Mouse (Mus musculus): ENCODE data around the gene Inpp4b.

Gene Inpp4b

GRCm38 (mm10) chr8:81731332-81731731 is 389.0 kb downstream of the Inpp4b start:
- DNase-seq (ENCODE audit: low spot score) = no peak

- no peak for DNase-seq (ENCODE audit: low spot score)
These were observed 393.3 kb downstream of the Inpp4b start for GRCm38 (mm10) chr8:81735655-81736054.

GRCm38 (mm10) chr8:81736103-81736502 is 393.7 kb downstream of the Inpp4b start:
- DNase-seq (ENCODE audit: low spot score) = no peak

GRCm38 (mm10) chr8:81742588-81742987 is 400.2 kb downstream of the Inpp4b start:
- DNase-seq (ENCODE audit: low spot score) = no peak

GRCm38 (mm10) chr8:81743040-81743439 is 400.7 kb downstream of the Inpp4b start:
- DNase-seq (ENCODE audit: low spot score) = no peak

- no peak for DNase-seq (ENCODE audit: low spot score)
These were observed 403.1 kb downstream of the Inpp4b start for GRCm38 (mm10) chr8:81745439-81745838.

- no peak for DNase-seq (ENCODE audit: low spot score)
These were observed 408.8 kb downstream of the Inpp4b start for GRCm38 (mm10) chr8:81751159-81751558.

GRCm38 (mm10) chr8:81756663-81757062 is 414.3 kb downstream of the Inpp4b start:
- no peak for DNase-seq (ENCODE audit: low spot score)

- no peak for DNase-seq (ENCODE audit: low spot score)
These were observed 415.3 kb downstream of the Inpp4b start for GRCm38 (mm10) chr8:81757580-81758144.

- DNase-seq (ENCODE audit: low spot score) = no peak
These were observed 419.1 kb downstream of the Inpp4b start for GRCm38 (mm10) chr8:81761466-81761865.

- DNase-seq (ENCODE audit: low spot score) = no peak
These were observed 423.7 kb downstream of the Inpp4b start for GRCm38 (mm10) chr8:81766033-81766432.

GRCm38 (mm10) chr8:81767411-81768312 is 425.3 kb downstream of the Inpp4b start:
- no peak for DNase-seq (ENCODE audit: low spot score)

GRCm38 (mm10) chr8:81768313-81768675 is 425.9 kb downstream of the Inpp4b start:
- DNase-seq (ENCODE audit: low spot score) = no peak

GRCm38 (mm10) chr8:81768731-81769445 is 426.5 kb downstream of the Inpp4b start:
- DNase-seq (ENCODE audit: low spot score) = no peak

- no peak for DNase-seq (ENCODE audit: low spot score)
These were observed 428.4 kb downstream of the Inpp4b start for GRCm38 (mm10) chr8:81770603-81771276.

- DNase-seq (ENCODE audit: low spot score) = no peak
These were observed 430.5 kb downstream of the Inpp4b start for GRCm38 (mm10) chr8:81772855-81773254.

- no peak for DNase-seq (ENCODE audit: low spot score)
These were observed 431.1 kb downstream of the Inpp4b start for GRCm38 (mm10) chr8:81773305-81773965.

- DNase-seq (ENCODE audit: low spot score) = no peak
These were observed 431.7 kb downstream of the Inpp4b start for GRCm38 (mm10) chr8:81774010-81774409.

GRCm38 (mm10) chr8:81774454-81774853 is 432.1 kb downstream of the Inpp4b start:
- DNase-seq (ENCODE audit: low spot score) = no peak

GRCm38 (mm10) chr8:81776516-81777237 is 434.3 kb downstream of the Inpp4b start:
- no peak for DNase-seq (ENCODE audit: low spot score)

GRCm38 (mm10) chr8:81777704-81778103 is 435.3 kb downstream of the Inpp4b start:
- no peak for DNase-seq (ENCODE audit: low spot score)
